Mouse (Mus musculus) midbrain, embryonic 14.5 days (tissue): ENCODE measurements around the gene Snx25. TPM values are rescaled to one million over a fixed set of nuclear protein-coding genes. Genes with fewer than 3 reads are reported as not detected.
A peak's percentile ranks its signal among the peaks of the same experiment; 100 is the strongest.

Source experiments
- ATAC-seq: fragments of 200-750 bp; cut with Nextera tagmentation; 2 replicates; pipeline ENCODE4 v1.8.0; 2017; ENCODE audit warnings: moderate number of reproducible peaks, moderate library complexity; ENCODE audit not compliant: low FRiP score, low TSS enrichment
- DNase-seq: peaks from one replicate; pipeline ENCODE4 v3.0.0-alpha.2; 2015
- H3K27ac ChIP-seq: fragments of 300-500 bp; sonication (generic); replicated peaks from 2 replicates; pipeline ENCODE4 v1.5.1; 2014; ENCODE audit warnings: mild to moderate bottlenecking, low read depth, low read length, moderate library complexity
- H3K27me3 ChIP-seq: fragments of 300-500 bp; sonication (generic); 2 replicates; pipeline ENCODE4 v1.6.1; 2014; ENCODE audit warnings: low read length, control low read depth, mixed read lengths; ENCODE audit not compliant: control insufficient read depth, insufficient read depth
- H3K36me3 ChIP-seq: fragments of 300-500 bp; sonication (generic); 2 replicates; pipeline ENCODE4 v1.6.1; 2014; ENCODE audit warnings: low read length, control low read depth; ENCODE audit not compliant: control insufficient read depth, insufficient read depth
- H3K4me1 ChIP-seq: fragments of 300-500 bp; sonication (generic); 2 replicates; pipeline ENCODE4 v1.6.1; 2014; ENCODE audit warnings: mild to moderate bottlenecking, antibody characterized with exemption, low read length, control low read depth; ENCODE audit not compliant: control insufficient read depth, insufficient read depth
- H3K4me2 ChIP-seq: fragments of 300-500 bp; sonication (generic); 2 replicates; pipeline ENCODE4 v1.6.1; 2014; ENCODE audit warnings: mild to moderate bottlenecking, low read length, moderate library complexity
- H3K4me3 ChIP-seq: fragments of 300-500 bp; sonication (generic); replicated peaks from 2 replicates; pipeline ENCODE4 v1.5.1; 2014; ENCODE audit warnings: low read depth, low read length
- H3K9ac ChIP-seq: fragments of 300-500 bp; sonication (generic); replicated peaks from 2 replicates; pipeline ENCODE4 v1.6.1; 2014; ENCODE audit warnings: mild to moderate bottlenecking, low read length, moderate library complexity
- H3K9me3 ChIP-seq: fragments of 300-500 bp; sonication (generic); 2 replicates; pipeline ENCODE4 v1.6.1; 2016; ENCODE audit warnings: low read length, control low read depth, mixed read lengths; ENCODE audit not compliant: control insufficient read depth
- WGBS: fragments of 180-500 bp; shearing (Covaris S2); extraction: QIAGEN DNeasy Blood & Tissue Kit; methylation state at CpG from one replicate; pipeline ENCODE4 v1.1.7; 2014; 5-methylcytosine and 5-hydroxymethylcytosine counted together
- polyA plus RNA-seq: library from polyadenylated mRNA; unstranded; fragments of >200 nt; fragmentation: Nextera tagmentation; extraction: Ambion mirVana; gene quantifications from 2 replicates; pipeline ENCODE4 v1.2.1, GENCODE M21; 2014

The Snx25 gene
- polyA plus RNA-seq, 1 experiment from 2014 or later, result 14.0 TPM

DNA sequence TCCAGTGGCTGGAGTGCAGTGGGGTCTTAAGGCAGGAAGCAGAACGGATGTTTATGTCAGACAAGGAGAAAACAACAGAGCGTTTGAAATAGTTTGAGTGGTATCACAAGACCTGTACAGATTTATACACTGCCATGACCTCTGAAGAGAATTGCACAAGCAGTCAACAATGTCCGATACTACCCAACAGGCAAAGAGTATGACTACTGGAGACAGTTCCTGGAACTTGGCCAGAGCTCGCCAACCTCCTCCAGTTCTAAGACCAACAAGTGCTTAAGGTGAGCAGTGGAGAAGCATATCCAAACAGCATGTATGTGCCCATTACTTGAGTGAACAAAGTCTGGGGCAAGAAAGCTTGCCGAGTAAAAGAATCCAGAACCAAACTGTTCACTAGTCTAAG, 76.7 kb downstream of the Snx25 start:
- DNase-seq (no peak), ATAC-seq (no peak)
- no peak overlapping the region for H3K4me2 ChIP-seq
- H3K4me1 ChIP-seq, result no peaks in the 10 kb centered on the region
- no peaks in the 10 kb centered on the region for H3K27me3 ChIP-seq
- no peaks in the 10 kb centered on the region for H3K9me3 ChIP-seq
- no peak overlapping the region for H3K9ac ChIP-seq
- H3K4me3 ChIP-seq, result no peak overlapping the region
- H3K27ac ChIP-seq, result no peak overlapping the region
- H3K36me3 ChIP-seq, result peaks cover 11% of the 10 kb centered on the region; the same call in 1 of the 2 replicates
- 95% methylated on average over 5 of the region's 5 CpGs for WGBS

DNA sequence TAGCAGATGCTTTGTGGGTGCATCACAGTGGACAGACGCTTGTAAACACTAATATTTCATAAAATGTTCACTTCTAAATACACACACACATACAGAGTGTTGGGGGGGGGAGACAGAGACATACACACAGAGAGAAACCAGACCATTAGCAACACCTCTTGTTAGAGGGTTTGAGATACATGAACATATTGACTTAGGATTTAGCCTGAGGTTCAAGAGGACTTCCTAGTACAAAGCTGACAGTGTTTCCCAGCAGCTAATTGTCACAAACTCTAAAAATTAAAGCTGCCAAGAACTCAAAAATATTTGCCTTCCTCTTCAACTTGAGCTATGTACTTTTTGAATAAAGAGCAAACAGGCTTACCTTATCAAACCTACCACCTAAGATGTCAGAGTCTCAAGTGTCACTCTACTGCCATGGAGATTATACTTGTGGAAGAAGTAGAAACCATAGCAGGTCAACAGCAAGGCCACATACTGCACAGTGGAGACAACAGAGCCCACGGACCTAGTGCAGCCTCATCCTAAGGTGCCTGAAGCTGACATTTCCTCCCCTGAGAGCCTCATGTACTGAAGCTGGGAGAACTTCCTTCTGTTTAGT, 78.3 kb downstream of the Snx25 start:
- Histone ChIP-seq H3K9me3 (no peaks in the 10 kb centered on the region), H3K4me1 (no peaks in the 10 kb centered on the region), H3K4me2 (no peak overlapping the region), H3K36me3 (peaks cover 3% of the 10 kb centered on the region; the same call in 1 of the 2 replicates), H3K27me3 (no peaks in the 10 kb centered on the region), H3K27ac (no peak overlapping the region), H3K9ac (no peak overlapping the region), H3K4me3 (no peak overlapping the region)
- ATAC-seq (no peak), DNase-seq (no peak)
- WGBS, result 88% methylated on average over 2 of the region's 2 CpGs

DNA sequence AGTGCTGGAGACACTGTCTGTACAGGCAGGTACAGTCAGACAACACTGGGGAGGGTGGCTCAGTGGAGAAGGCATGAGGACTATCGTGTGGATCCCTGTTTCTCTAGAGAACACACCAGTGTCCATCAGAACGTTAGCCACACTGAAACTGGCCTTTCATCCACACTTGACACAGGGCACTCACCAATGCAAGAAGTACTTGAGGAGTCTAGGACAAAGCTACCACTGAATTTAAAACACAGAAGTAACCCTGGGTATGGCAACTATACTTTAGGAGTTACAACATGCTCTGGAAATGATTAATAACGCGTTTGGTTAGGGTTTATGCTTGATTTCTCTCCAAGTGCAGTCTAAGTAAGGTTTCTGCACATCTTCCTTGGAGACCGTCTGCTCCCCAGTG, 79.2 kb downstream of the Snx25 start:
- no peaks in the 10 kb centered on the region for H3K27me3 ChIP-seq
- H3K9me3 ChIP-seq, result no peaks in the 10 kb centered on the region
- H3K4me1 ChIP-seq, result no peaks in the 10 kb centered on the region
- no peak overlapping the region for H3K9ac ChIP-seq
- WGBS, result 94% methylated on average over 5 of the region's 5 CpGs
- no peak for DNase-seq
- no peak for ATAC-seq
- no peak overlapping the region for H3K4me2 ChIP-seq
- no peak overlapping the region for H3K27ac ChIP-seq
- H3K36me3 ChIP-seq, result no peaks in the 10 kb centered on the region
- no peak overlapping the region for H3K4me3 ChIP-seq

DNA sequence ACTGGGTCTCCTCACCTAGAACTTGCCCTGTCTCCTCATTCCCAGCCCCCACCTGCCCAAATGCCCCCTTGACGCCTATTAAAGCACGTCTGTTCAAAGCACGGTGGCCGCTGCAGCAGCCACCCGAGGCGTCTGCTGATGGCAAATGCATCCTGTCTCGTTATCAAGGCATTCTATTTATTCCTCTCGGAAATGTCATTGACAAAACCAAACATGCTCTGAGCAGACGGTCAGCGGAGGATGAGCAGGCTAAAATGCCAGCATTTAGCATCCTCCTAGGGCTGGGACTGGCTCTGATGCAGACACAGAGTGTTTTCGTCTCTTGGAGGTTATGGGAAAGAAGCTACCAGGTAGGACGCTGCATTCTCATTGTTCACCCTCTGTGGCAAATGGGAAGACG, 111.7 kb downstream of the Snx25 start:
- no peak overlapping the region for H3K4me3 ChIP-seq
- H3K4me2 ChIP-seq, result no peak overlapping the region
- ATAC-seq (no peak), DNase-seq (peak; percentile 7)
- H3K9me3 ChIP-seq, result no peaks in the 10 kb centered on the region
- 60% methylated on average over 13 of the region's 13 CpGs for WGBS
- peaks cover 22% of the 10 kb centered on the region for H3K36me3 ChIP-seq
- peak overlapping the region; percentile 49; the same call in 1 of the 2 replicates for H3K27ac ChIP-seq
- H3K27me3 ChIP-seq, result no peaks in the 10 kb centered on the region
- no peak overlapping the region for H3K9ac ChIP-seq
- H3K4me1 ChIP-seq, result 0 out of 2 replicates have a peak, but pooled peaks cover 5% of the 10 kb centered on the region

DNA sequence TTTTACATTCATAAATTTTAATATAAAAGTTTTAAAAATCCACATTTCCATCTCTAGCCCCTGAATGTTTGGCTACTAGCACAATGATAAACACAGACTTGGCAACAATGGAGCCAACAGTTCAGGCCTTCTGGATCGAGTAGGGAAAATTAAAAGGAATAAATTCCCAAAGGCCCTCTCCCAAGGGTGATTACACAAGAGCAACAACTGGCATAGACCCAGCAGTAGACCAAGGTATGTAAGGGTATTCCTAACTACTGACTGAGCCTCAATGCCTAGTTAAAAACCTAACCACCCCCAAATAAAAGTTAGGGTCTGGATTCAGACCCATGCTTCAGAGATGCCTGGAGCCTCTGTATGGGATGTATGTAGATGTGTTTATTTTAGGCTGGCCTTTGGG, 112.3 kb downstream of the Snx25 start:
- no peak for DNase-seq
- Histone ChIP-seq H3K27ac (no peak overlapping the region), H3K36me3 (peaks cover 18% of the 10 kb centered on the region), H3K4me1 (0 out of 2 replicates have a peak, but pooled peaks cover 5% of the 10 kb centered on the region), H3K27me3 (no peaks in the 10 kb centered on the region), H3K9ac (no peak overlapping the region), H3K9me3 (no peaks in the 10 kb centered on the region), H3K4me3 (no peak overlapping the region), H3K4me2 (no peak overlapping the region)
- 67% methylated on average over 1 of the region's 1 CpGs for WGBS
- ATAC-seq, result no peak

DNA sequence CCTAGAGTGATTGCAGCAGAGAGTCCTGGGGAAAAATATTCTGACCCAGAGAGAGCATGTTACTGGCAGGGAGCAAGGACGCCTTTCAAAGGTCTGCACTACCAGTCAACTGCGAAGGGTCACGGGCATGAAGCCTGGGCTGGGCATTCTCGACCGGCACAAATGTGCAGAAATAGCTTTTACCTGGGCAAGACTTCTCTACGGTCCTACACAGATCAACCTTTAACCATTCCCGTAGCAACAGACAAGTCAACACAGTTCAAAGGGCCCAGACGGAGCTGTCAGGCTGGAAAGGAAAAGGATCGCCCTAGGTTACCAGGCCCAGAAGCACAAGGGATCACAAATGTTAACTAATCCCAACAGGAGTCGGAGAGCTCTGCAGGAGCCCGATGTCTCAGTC, 115.7 kb downstream of the Snx25 start:
- DNase-seq (no peak), ATAC-seq (no peak)
- Histone ChIP-seq H3K4me2 (no peak overlapping the region), H3K9ac (no peak overlapping the region), H3K36me3 (peaks cover 9% of the 10 kb centered on the region; the same call in 1 of the 2 replicates), H3K9me3 (no peaks in the 10 kb centered on the region), H3K27me3 (no peaks in the 10 kb centered on the region), H3K27ac (no peak overlapping the region), H3K4me1 (0 out of 2 replicates have a peak, but pooled peaks cover 5% of the 10 kb centered on the region), H3K4me3 (no peak overlapping the region)
- 62% methylated on average over 11 of the region's 11 CpGs for WGBS

DNA sequence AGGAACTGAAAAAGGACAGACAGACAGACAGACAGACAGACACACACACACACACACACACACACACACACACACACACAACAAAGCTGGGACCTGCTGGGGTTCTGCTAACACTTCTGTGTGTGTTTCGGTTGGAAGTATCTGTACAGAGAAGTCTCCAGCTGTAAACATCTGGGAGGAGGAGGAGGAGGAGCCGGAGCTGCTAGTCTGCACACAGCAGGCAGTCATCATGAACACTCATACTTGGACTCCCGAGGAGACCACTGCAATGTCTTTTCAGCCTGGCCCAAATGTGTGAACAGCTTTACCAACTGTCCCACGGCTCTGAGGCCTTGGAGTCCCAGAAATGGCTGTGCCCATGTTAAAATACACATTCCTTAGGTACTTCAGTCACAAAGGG, 127.6 kb downstream of the Snx25 start:
- Histone ChIP-seq H3K4me2 (no peak overlapping the region), H3K9me3 (no peaks in the 10 kb centered on the region), H3K36me3 (no peaks in the 10 kb centered on the region), H3K9ac (no peak overlapping the region), H3K4me1 (no peaks in the 10 kb centered on the region), H3K27ac (no peak overlapping the region), H3K4me3 (no peak overlapping the region), H3K27me3 (no peaks in the 10 kb centered on the region)
- no peak for DNase-seq
- 57% methylated on average over 4 of the region's 4 CpGs for WGBS
- ATAC-seq, result no peak

DNA sequence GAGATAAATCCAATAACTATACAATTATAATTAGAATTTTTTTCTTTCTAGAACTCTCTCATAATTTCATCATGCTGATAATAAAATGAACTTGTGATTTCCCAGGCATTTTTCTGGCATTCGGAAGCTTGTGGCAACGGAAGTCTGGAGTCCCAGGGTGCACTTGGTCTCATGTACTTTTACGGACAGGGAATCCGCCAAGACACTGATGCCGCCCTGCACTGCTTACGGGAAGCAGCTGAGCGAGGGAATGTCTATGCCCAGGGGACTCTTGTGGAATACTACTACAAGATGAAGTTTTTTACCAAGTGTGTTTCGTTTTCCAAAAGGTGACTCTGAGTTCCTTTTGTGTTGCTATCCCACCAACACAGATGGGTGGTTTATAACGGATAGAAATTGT, 129.2 kb downstream of the Snx25 start:
- 95% methylated on average over 9 of the region's 9 CpGs for whole genome bisulfite sequencing
- no peak for ATAC-seq
- no peak overlapping the region for H3K9ac ChIP-seq
- H3K36me3 ChIP-seq, result no peaks in the 10 kb centered on the region
- DNase-seq, result no peak
- no peaks in the 10 kb centered on the region for H3K9me3 ChIP-seq
- H3K27me3 ChIP-seq, result no peaks in the 10 kb centered on the region
- no peak overlapping the region for H3K4me2 ChIP-seq
- H3K27ac ChIP-seq, result no peak overlapping the region
- no peak overlapping the region for H3K4me3 ChIP-seq
- H3K4me1 ChIP-seq, result no peaks in the 10 kb centered on the region

DNA sequence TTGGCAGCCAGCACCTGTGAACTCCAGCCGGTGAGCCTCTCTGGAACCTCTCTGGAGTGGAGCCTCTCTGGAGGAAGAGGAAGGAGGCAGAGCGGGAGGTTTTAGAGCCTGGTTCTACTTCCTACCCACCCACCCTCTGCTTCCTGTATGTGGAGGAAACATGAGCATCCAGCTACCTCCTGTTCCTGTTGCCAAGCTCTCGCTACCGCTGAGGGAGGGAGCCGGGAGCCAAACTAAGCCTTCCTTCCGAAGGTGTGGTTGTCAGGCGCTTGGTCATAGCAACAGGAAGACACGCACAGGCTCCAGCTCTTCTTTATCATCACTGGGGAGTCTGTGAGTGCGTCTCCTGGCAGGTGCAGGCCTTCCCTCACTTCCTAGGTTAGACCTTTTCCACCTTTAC, 129.8 kb downstream of the Snx25 start:
- H3K9ac ChIP-seq, result no peak overlapping the region
- DNase-seq (no peak), ATAC-seq (no peak)
- no peak overlapping the region for H3K27ac ChIP-seq
- H3K4me1 ChIP-seq, result no peaks in the 10 kb centered on the region
- H3K4me3 ChIP-seq, result no peak overlapping the region
- 90% methylated on average over 9 of the region's 9 CpGs for WGBS
- no peaks in the 10 kb centered on the region for H3K27me3 ChIP-seq
- H3K4me2 ChIP-seq, result no peak overlapping the region
- no peaks in the 10 kb centered on the region for H3K9me3 ChIP-seq
- no peaks in the 10 kb centered on the region for H3K36me3 ChIP-seq
